Mouse (Mus musculus) liver, embryonic 11.5 days (tissue): Measurements from ENCODE around the gene Gria1. TPM values are rescaled to one million over a fixed set of nuclear protein-coding genes. Genes with fewer than 3 reads are reported as not detected.

Source experiments
- ATAC-seq: fragments of 200-750 bp; cut with Nextera tagmentation; replicated peaks from 2 replicates; pipeline ENCODE4 v1.8.0; 2017; ENCODE audit warnings: moderate number of reproducible peaks, mild to moderate bottlenecking, moderate TSS enrichment, moderate library complexity; ENCODE audit not compliant: low FRiP score
- DNase-seq: peaks from one replicate; pipeline ENCODE4 v3.0.0-alpha.2; 2017; ENCODE audit warnings: low spot score
- H3K27ac ChIP-seq: fragments of 300-500 bp; sonication (generic); 2 replicates; pipeline ENCODE4 v1.5.1; 2014; ENCODE audit warnings: mild to moderate bottlenecking, low read depth, low read length, control low read depth
- H3K27me3 ChIP-seq: fragments of 300-500 bp; sonication (generic); replicated peaks from 2 replicates; pipeline ENCODE4 v1.6.1; 2014; ENCODE audit warnings: low read length, mixed read lengths; ENCODE audit not compliant: control insufficient read depth, insufficient read depth
- H3K36me3 ChIP-seq: fragments of 300-500 bp; sonication (generic); 2 replicates; pipeline ENCODE4 v1.6.1; 2014; ENCODE audit warnings: mild to moderate bottlenecking, low read length, moderate library complexity, mixed read lengths; ENCODE audit not compliant: control insufficient read depth, insufficient read depth
- H3K4me1 ChIP-seq: fragments of 300-500 bp; sonication (generic); replicated peaks from 2 replicates; pipeline ENCODE4 v1.6.1; 2014; ENCODE audit warnings: low read length, mixed read lengths; ENCODE audit not compliant: control insufficient read depth, insufficient read depth
- H3K4me2 ChIP-seq: fragments of 300-500 bp; sonication (generic); 2 replicates; pipeline ENCODE4 v1.6.1; 2014; ENCODE audit warnings: mild to moderate bottlenecking, control low read depth, moderate library complexity
- H3K4me3 ChIP-seq: fragments of 300-500 bp; sonication (generic); 2 replicates; pipeline ENCODE4 v1.5.1; 2014; ENCODE audit warnings: low read depth, low read length, control low read depth
- H3K9ac ChIP-seq: fragments of 300-500 bp; sonication (generic); 2 replicates; pipeline ENCODE4 v1.6.1; 2014; ENCODE audit warnings: low read depth, low read length, control low read depth
- H3K9me3 ChIP-seq: fragments of 300-500 bp; sonication (generic); 2 replicates; pipeline ENCODE4 v1.6.1; 2016; ENCODE audit warnings: low read length, inconsistent platforms, mixed read lengths; ENCODE audit not compliant: control insufficient read depth
- WGBS: fragments of 180-500 bp; shearing (Covaris S2); extraction: QIAGEN DNeasy Blood & Tissue Kit; methylation state at CpG from one replicate; pipeline ENCODE4 v1.1.7; 2014; 5-methylcytosine and 5-hydroxymethylcytosine counted together
- polyA plus RNA-seq: library from polyadenylated mRNA; unstranded; fragments of >200 nt; fragmentation: Nextera tagmentation; extraction: Ambion mirVana; gene quantifications from 2 replicates; pipeline ENCODE4 v1.2.1, GENCODE M21; 2014

Gria1 gene
- polyA plus RNA-seq, 1 experiment from 2014 or later = 0.66 TPM

DNA sequence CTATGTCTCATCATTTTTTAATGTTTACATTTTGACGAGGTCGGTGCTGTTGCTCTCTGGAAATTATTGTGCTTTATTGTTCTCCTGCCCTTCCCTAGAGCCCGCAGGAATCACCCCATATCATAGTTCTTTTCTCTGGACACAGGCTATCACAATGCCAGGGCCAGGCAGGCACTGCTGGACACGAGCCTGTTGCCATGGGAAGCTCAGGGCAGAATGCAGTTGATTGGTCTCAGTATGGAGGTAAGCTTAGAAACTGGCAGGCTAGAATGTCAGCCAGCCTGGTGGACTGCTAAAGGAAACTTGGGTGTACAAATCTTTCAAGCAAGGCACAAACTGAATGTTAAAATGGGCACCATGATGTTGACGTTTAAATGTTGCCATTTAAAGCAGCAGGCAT lies 78.3 kb downstream of the Gria1 start:
- Histone ChIP-seq H3K36me3 (no peaks in the 10 kb centered on the region), H3K9me3 (no peaks in the 10 kb centered on the region), H3K9ac (no peak overlapping the region), H3K4me3 (no peak overlapping the region), H3K27me3 (no peaks in the 10 kb centered on the region), H3K27ac (no peak overlapping the region), H3K4me2 (no peak overlapping the region), H3K4me1 (no peaks in the 10 kb centered on the region)
- no peak for ATAC-seq
- DNase-seq = no peak
- 73% methylated on average over 5 of the region's 5 CpGs for WGBS

DNA sequence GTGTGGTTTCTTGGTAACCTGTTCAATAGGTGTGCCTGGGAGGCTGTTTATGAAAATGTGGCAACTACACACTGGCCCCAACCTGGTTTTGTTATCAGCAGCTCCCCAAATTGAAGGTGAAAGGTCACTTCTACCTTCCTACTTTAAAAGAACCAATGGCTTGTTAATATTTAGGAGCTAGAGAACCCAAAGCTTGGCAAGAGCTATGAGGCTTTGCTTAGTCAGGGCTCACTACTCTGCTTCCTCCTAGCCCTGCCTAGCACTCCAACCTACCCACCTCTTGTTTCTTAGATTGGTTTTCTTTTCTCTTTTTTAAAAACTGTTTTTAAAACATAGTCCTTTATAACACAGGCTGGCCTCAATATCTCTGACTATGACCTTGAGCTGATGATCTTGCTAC lies 79.5 kb downstream of the Gria1 start:
- no peak for ATAC-seq
- H3K4me1 ChIP-seq = no peaks in the 10 kb centered on the region
- no peak overlapping the region for H3K27ac ChIP-seq
- no peak overlapping the region for H3K4me3 ChIP-seq
- no peak overlapping the region for H3K9ac ChIP-seq
- no peaks in the 10 kb centered on the region for H3K9me3 ChIP-seq
- no peak for DNase-seq
- no peaks in the 10 kb centered on the region for H3K27me3 ChIP-seq
- H3K36me3 ChIP-seq = no peaks in the 10 kb centered on the region
- no peak overlapping the region for H3K4me2 ChIP-seq

DNA sequence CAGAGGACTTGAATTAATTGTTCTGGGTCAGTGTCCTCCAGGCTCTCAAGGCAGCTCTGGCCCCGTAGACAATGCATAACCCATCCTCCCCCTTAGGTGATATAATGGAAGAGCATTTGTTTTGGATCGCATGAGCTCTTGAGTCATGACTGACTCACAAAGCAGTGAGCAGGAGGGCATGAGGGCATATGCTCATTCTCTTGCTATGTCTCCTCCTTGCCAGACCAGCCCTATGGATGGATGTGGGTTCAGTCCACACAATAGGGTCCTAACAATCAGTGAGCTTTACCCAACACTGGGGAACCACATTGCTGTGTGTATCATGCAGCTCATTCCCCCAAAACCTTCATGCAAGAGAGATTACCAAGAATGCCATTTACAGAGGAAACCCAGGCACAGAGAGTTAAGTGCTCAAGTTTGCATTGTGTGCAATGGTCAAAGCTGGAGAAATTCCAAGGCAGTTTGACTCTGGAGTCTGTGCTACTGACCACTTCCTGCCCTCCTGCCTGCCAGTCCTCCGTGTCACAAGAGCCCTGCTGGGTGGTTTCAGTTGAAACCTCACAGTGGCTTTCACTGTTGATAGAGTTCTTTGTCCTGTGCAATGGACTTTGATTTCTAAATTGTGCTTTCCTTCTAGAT lies 80.2 kb downstream of the Gria1 start:
- Histone ChIP-seq H3K27me3 (no peaks in the 10 kb centered on the region), H3K4me3 (no peak overlapping the region), H3K36me3 (no peaks in the 10 kb centered on the region), H3K4me2 (no peak overlapping the region), H3K9me3 (no peaks in the 10 kb centered on the region), H3K27ac (no peak overlapping the region), H3K4me1 (no peaks in the 10 kb centered on the region), H3K9ac (no peak overlapping the region)
- no peak for ATAC-seq
- WGBS = 64% methylated on average over 3 of the region's 3 CpGs
- no peak for DNase-seq

DNA sequence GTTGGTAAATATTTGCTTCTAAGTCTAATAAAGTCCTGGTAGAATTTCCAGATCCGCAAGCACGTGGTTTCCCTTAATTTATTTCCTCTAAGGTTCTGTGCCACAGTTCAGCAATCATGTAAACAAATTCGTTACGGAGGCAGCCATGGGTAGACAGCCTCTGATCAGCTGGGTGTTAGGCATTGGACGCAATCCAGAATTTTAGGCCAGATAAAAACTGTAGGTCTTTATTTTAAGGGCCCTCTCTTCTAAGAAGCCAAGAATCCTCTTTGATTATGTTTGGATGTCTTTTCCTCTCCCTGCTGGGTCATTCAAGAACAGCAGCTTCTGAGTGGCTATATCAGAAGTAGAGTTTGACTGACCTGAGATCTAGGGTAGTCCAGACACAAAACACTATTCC lies 89.3 kb downstream of the Gria1 start:
- no peaks in the 10 kb centered on the region for H3K36me3 ChIP-seq
- ATAC-seq = no peak
- 73% methylated on average over 5 of the region's 5 CpGs for WGBS

DNA sequence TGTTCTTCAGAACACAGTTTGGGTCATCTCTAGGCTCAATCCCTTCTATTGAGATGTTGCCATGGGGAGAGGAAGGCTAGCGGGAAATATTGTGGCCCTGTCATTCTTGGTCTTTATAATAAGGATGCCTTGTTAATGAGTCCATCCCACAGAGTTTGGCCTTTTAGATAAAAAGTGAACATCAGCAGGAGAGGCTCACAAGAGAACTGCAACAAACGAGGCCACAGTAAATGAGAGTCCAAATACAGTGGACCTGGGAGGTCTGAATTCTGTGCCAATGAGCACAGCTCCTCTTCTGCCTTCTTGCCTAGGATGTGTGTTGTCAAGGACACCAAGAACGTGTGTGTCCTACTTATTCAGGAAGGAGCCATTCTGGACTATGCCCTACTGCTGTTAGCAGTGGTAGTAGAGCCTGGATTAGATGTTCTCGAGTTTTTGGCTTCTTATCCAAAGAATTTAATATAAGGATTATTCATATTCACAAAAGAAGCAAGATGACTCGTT lies 92.6 kb downstream of the Gria1 start:
- H3K9me3 ChIP-seq = no peaks in the 10 kb centered on the region
- no peaks in the 10 kb centered on the region for H3K4me1 ChIP-seq
- ATAC-seq = no peak
- H3K27me3 ChIP-seq = no peaks in the 10 kb centered on the region
- 63% methylated on average over 5 of the region's 5 CpGs for WGBS
- H3K36me3 ChIP-seq = no peaks in the 10 kb centered on the region
- no peak for DNase-seq
- H3K27ac ChIP-seq = no peak overlapping the region
- no peak overlapping the region for H3K9ac ChIP-seq
- no peak overlapping the region for H3K4me2 ChIP-seq
- H3K4me3 ChIP-seq = no peak overlapping the region

More for the DNA sequence above, 89.3 kb downstream of the Gria1 start:
- H3K27me3 ChIP-seq = no peaks in the 10 kb centered on the region
- H3K4me1 ChIP-seq = no peaks in the 10 kb centered on the region
- H3K4me2 ChIP-seq = no peak overlapping the region
- no peak overlapping the region for H3K27ac ChIP-seq
- H3K9ac ChIP-seq = no peak overlapping the region
- no peak overlapping the region for H3K4me3 ChIP-seq
- no peaks in the 10 kb centered on the region for H3K9me3 ChIP-seq
- no peak for DNase-seq

DNA sequence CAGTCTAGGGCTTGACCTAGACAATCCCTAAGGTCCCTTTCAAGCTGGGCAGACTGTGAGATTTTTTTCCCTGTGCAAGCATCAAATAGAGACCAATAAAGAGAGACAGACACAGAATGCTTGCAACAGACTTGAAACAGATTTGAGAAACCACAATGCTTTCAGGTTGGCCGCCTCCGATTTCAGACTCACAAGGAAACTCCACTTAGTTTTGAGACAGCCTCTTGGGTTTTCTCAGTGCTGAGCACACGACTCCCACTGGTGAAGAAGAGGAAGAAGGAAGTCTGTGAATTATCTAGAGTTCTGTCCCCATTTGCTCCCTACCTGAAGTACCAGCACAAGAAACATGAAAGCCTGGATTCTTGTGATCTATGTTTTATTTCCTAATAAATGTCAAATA lies 94.5 kb downstream of the Gria1 start:
- Histone ChIP-seq H3K9me3 (no peaks in the 10 kb centered on the region), H3K4me1 (no peaks in the 10 kb centered on the region), H3K27me3 (no peaks in the 10 kb centered on the region), H3K9ac (no peak overlapping the region), H3K4me2 (no peak overlapping the region), H3K36me3 (no peaks in the 10 kb centered on the region), H3K27ac (no peak overlapping the region), H3K4me3 (no peak overlapping the region)
- ATAC-seq (no peak), DNase-seq (no peak)
- WGBS = 74% methylated on average over 3 of the region's 3 CpGs

DNA sequence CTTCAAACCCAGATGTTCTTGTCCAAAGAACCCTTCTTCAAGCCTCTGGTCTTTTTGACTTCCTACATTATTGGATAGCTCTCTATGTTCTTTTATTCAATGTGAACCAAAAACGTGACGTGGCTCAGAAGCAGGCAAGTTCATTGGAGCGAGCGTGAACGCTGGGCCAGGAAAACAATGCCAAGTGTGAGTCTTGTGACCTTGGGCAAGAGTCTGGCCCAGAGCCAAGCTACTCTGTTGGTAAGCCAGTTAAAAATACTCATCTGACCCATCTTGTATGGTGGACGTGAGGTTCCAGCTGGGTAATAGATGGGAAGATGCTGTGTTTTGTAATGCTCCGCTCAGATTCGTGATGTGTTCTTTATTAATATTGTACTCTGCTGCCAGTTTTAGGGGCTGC lies 101.2 kb downstream of the Gria1 start:
- WGBS = 83% methylated on average over 8 of the region's 8 CpGs
- H3K9ac ChIP-seq = no peak overlapping the region
- H3K27ac ChIP-seq = no peak overlapping the region
- no peak overlapping the region for H3K4me3 ChIP-seq
- no peaks in the 10 kb centered on the region for H3K36me3 ChIP-seq
- no peaks in the 10 kb centered on the region for H3K27me3 ChIP-seq
- ATAC-seq = no peak
- no peak overlapping the region for H3K4me2 ChIP-seq
- H3K9me3 ChIP-seq = no peaks in the 10 kb centered on the region
- DNase-seq = no peak
- H3K4me1 ChIP-seq = no peaks in the 10 kb centered on the region

DNA sequence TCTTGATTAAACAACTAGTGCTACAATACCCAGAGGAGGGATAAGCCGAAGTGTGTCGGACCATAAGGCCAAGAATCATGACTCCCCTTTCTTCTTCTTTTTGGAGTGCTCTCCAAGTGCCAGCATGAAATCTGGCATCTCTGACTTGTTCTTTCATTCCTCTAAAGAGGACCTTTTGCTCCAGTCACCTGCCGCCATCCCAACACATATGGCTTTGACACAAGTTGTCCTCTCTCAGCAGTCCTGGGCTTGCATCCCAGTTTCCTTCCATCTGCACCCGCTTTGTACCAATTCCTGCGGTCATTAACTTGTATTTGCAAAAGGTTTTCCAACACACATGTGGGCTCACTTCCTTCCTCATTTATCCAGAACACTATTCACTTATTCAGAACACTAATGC lies 103.2 kb downstream of the Gria1 start:
- 83% methylated on average over 5 of the region's 5 CpGs for WGBS
- Histone ChIP-seq H3K4me1 (no peaks in the 10 kb centered on the region), H3K4me3 (no peak overlapping the region), H3K36me3 (no peaks in the 10 kb centered on the region), H3K9me3 (no peaks in the 10 kb centered on the region), H3K4me2 (no peak overlapping the region), H3K27me3 (no peaks in the 10 kb centered on the region), H3K9ac (no peak overlapping the region), H3K27ac (no peak overlapping the region)
- no peak for ATAC-seq
- DNase-seq = no peak

DNA sequence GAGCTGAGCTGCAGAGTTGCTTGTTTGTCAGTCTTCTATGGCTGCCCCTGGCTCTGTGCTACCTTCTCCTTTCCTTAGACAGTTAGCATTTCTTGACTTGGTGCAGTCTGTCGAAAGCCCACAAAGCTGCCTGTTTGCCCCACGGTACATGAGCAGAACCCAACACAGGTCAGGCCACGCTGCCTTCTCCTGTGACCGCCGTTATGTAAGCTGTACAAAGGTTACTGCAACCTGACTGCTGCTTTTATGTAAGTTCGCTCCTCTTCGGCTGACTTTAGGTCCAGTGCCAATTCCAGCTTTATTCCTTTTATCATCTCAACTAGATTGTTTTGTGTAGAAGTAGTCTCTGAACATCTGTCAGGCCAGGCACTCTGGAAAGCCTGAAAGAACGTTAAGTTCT lies 115.9 kb downstream of the Gria1 start:
- Histone ChIP-seq H3K4me2 (no peak overlapping the region), H3K27me3 (no peaks in the 10 kb centered on the region), H3K9ac (no peak overlapping the region), H3K36me3 (no peaks in the 10 kb centered on the region), H3K27ac (no peak overlapping the region), H3K9me3 (no peaks in the 10 kb centered on the region), H3K4me1 (no peaks in the 10 kb centered on the region), H3K4me3 (no peak overlapping the region)
- DNase-seq (no peak), ATAC-seq (no peak)
- 76% methylated on average over 8 of the region's 8 CpGs for WGBS
